Mouse (Mus musculus): ENCODE measurements at regions not wholly inside any gene's neighbourhood (a gene's known extent, or its start where the extent isn't known, plus 50 kb on each side); places are given as distances from the start of the nearest gene placed in this dataset.

- TF ChIP-seq CTCF (IDR thresholded peaks at IDR 0.05; ENCODE audit: low read depth): no peak
- H3K27ac ChIP-seq (ENCODE audit: low read depth, low read length): no peak overlapping the region
- no peaks in the 10 kb centered on the region for H3K4me1 ChIP-seq (ENCODE audit: insufficient read depth)
- WGBS: 75% methylated on average over 1 of the region's 1 CpGs
- no peaks in the 10 kb centered on the region for H3K27me3 ChIP-seq (ENCODE audit: insufficient read depth, low read length)
- no peaks in the 10 kb centered on the region for H3K9me3 ChIP-seq (ENCODE audit: low read length)
- DNase-seq: no peak
- no peak overlapping the region for H3K4me3 ChIP-seq (ENCODE audit: low read depth, low read length)
- no peaks in the 10 kb centered on the region for H3K36me3 ChIP-seq (ENCODE audit: insufficient read depth)
- peak; percentile 58 for ATAC-seq
- no peak overlapping the region for H3K9ac ChIP-seq
- H3K4me2 ChIP-seq (ENCODE audit: low read depth): no peak overlapping the region
Observed at GRCm38 (mm10) chr17:48592457-48592856, 137.8 kb downstream of the Unc5cl start.

GRCm38 (mm10) chr17:48595418-48595963 is 140.8 kb downstream of the Unc5cl start:
- H3K27me3 ChIP-seq (ENCODE audit: insufficient read depth, low read length): no peaks in the 10 kb centered on the region
- WGBS: 71% methylated on average over 10 of the region's 10 CpGs

GRCm38 (mm10) chr17:48596406-48596805 is 141.7 kb downstream of the Unc5cl start:
- H3K4me2 ChIP-seq (ENCODE audit: low read depth): no peak overlapping the region
- TF ChIP-seq CTCF (IDR thresholded peaks at IDR 0.05; ENCODE audit: low read depth): peak; percentile 41
- no peak overlapping the region for H3K9ac ChIP-seq
- no peaks in the 10 kb centered on the region for H3K36me3 ChIP-seq (ENCODE audit: insufficient read depth)
- no peak overlapping the region for H3K4me3 ChIP-seq (ENCODE audit: low read depth, low read length)
- no peaks in the 10 kb centered on the region for H3K4me1 ChIP-seq (ENCODE audit: insufficient read depth)
- 83% methylated on average over 3 of the region's 3 CpGs for WGBS
- H3K27ac ChIP-seq (ENCODE audit: low read depth, low read length): no peak overlapping the region
- ATAC-seq (no peak), DNase-seq (no peak)
- no peaks in the 10 kb centered on the region for H3K9me3 ChIP-seq (ENCODE audit: low read length)
- H3K27me3 ChIP-seq (ENCODE audit: insufficient read depth, low read length): no peaks in the 10 kb centered on the region

More at GRCm38 (mm10) chr17:48595418-48595963, 140.8 kb downstream of the Unc5cl start:
- ATAC-seq (no peak), DNase-seq (no peak)
- H3K4me2 ChIP-seq (ENCODE audit: low read depth): no peak overlapping the region
- no peaks in the 10 kb centered on the region for H3K36me3 ChIP-seq (ENCODE audit: insufficient read depth)
- no peaks in the 10 kb centered on the region for H3K9me3 ChIP-seq (ENCODE audit: low read length)
- TF ChIP-seq CTCF (IDR thresholded peaks at IDR 0.05; ENCODE audit: low read depth): peak; percentile 33; the same call in 1 of the 2 replicates
- no peak overlapping the region for H3K4me3 ChIP-seq (ENCODE audit: low read depth, low read length)
- H3K27ac ChIP-seq (ENCODE audit: low read depth, low read length): no peak overlapping the region
- no peak overlapping the region for H3K9ac ChIP-seq
- no peaks in the 10 kb centered on the region for H3K4me1 ChIP-seq (ENCODE audit: insufficient read depth)

GRCm38 (mm10) chr17:48597301-48597700 is 142.6 kb downstream of the Unc5cl start:
- H3K9ac ChIP-seq: no peak overlapping the region

GRCm38 (mm10) chr17:48598471-48599141 is 143.9 kb downstream of the Unc5cl start:
- Histone ChIP-seq H3K27ac (ENCODE audit: low read depth, low read length) (no peak overlapping the region), H3K9me3 (ENCODE audit: low read length) (no peaks in the 10 kb centered on the region), H3K4me3 (ENCODE audit: low read depth, low read length) (no peak overlapping the region), H3K9ac (no peak overlapping the region), H3K4me2 (ENCODE audit: low read depth) (no peak overlapping the region), H3K4me1 (ENCODE audit: insufficient read depth) (no peaks in the 10 kb centered on the region), H3K36me3 (ENCODE audit: insufficient read depth) (no peaks in the 10 kb centered on the region), H3K27me3 (ENCODE audit: insufficient read depth, low read length) (no peaks in the 10 kb centered on the region)
- DNase-seq: no peak
- 86% methylated on average over 16 of the region's 16 CpGs for WGBS
- no peak for TF ChIP-seq CTCF (IDR thresholded peaks at IDR 0.05; ENCODE audit: low read depth)
- no peak for ATAC-seq

More at GRCm38 (mm10) chr17:48597301-48597700, 142.6 kb downstream of the Unc5cl start:
- no peak for DNase-seq
- Histone ChIP-seq H3K4me1 (ENCODE audit: insufficient read depth) (no peaks in the 10 kb centered on the region), H3K9me3 (ENCODE audit: low read length) (no peaks in the 10 kb centered on the region), H3K4me3 (ENCODE audit: low read depth, low read length) (no peak overlapping the region), H3K36me3 (ENCODE audit: insufficient read depth) (no peaks in the 10 kb centered on the region), H3K4me2 (ENCODE audit: low read depth) (no peak overlapping the region), H3K27ac (ENCODE audit: low read depth, low read length) (no peak overlapping the region), H3K27me3 (ENCODE audit: insufficient read depth, low read length) (no peaks in the 10 kb centered on the region)
- no peak for ATAC-seq
- TF ChIP-seq CTCF (IDR thresholded peaks at IDR 0.05; ENCODE audit: low read depth): peak; percentile 38; the same call in 1 of the 2 replicates
- WGBS: 100% methylated on average over 1 of the region's 1 CpGs

- ATAC-seq: no peak
Observed at GRCm38 (mm10) chr17:48600176-48600575, 145.5 kb downstream of the Unc5cl start.

GRCm38 (mm10) chr17:48602554-48602953 is 147.9 kb downstream of the Unc5cl start:
- no peak overlapping the region for H3K27ac ChIP-seq (ENCODE audit: low read depth, low read length)
- H3K27me3 ChIP-seq (ENCODE audit: insufficient read depth, low read length): no peaks in the 10 kb centered on the region
- peak; percentile 78 for TF ChIP-seq CTCF (IDR thresholded peaks at IDR 0.05; ENCODE audit: low read depth)
- no peak overlapping the region for H3K4me3 ChIP-seq (ENCODE audit: low read depth, low read length)
- no peaks in the 10 kb centered on the region for H3K36me3 ChIP-seq (ENCODE audit: insufficient read depth)
- H3K4me2 ChIP-seq (ENCODE audit: low read depth): no peak overlapping the region
- no peaks in the 10 kb centered on the region for H3K9me3 ChIP-seq (ENCODE audit: low read length)
- ATAC-seq (peak; percentile 74), DNase-seq (peak; percentile 68)
- 8% methylated on average over 6 of the region's 6 CpGs for WGBS
- H3K4me1 ChIP-seq (ENCODE audit: insufficient read depth): no peaks in the 10 kb centered on the region
- no peak overlapping the region for H3K9ac ChIP-seq

More at GRCm38 (mm10) chr17:48600176-48600575, 145.5 kb downstream of the Unc5cl start:
- Histone ChIP-seq H3K4me3 (ENCODE audit: low read depth, low read length) (no peak overlapping the region), H3K9ac (no peak overlapping the region), H3K4me1 (ENCODE audit: insufficient read depth) (no peaks in the 10 kb centered on the region), H3K36me3 (ENCODE audit: insufficient read depth) (no peaks in the 10 kb centered on the region), H3K27me3 (ENCODE audit: insufficient read depth, low read length) (no peaks in the 10 kb centered on the region), H3K9me3 (ENCODE audit: low read length) (no peaks in the 10 kb centered on the region), H3K27ac (ENCODE audit: low read depth, low read length) (no peak overlapping the region), H3K4me2 (ENCODE audit: low read depth) (no peak overlapping the region)
- WGBS: 72% methylated on average over 6 of the region's 6 CpGs
- no peak for DNase-seq
- no peak for TF ChIP-seq CTCF (IDR thresholded peaks at IDR 0.05; ENCODE audit: low read depth)
